Mouse (Mus musculus): Measurements from ENCODE around the gene Btbd35f29. TPM values are rescaled to one million over a fixed set of nuclear protein-coding genes. Genes with fewer than 3 reads are reported as not detected.

The Btbd35f29 gene
- not detected in 2 replicates for polyA plus RNA-seq (2015; fragmentation: Nextera tagmentation; extraction: Ambion mirVana)

DNA sequence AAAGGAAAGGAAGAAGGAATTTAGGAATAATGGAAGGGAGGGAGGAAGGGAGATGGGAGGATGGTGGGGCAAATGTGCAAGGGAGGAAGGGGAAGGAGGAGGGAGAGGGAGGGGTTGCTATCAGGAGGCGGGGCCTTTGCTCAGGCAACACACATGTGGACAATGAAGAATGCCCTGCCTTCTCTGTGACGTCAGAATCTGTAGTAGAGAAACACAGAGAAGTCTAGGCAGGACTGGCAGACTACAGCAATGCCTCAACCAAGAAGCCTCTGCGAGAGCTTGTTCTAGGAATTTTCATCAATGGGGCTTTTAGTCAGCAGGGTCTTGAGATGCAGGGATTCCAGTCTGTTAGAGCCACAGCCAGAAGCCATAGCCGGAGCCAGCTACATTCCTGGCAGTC is at the start of gene Btbd35f29:
Gene Btbd35f29, plus strand, starts transcription at position 301 of the 400 bp plus-strand sequence.

Other genes with a start within 250 kb of the Btbd35f29 start
- gene Spin2f, start 136.2 kb downstream of the Btbd35f29 start, polyA plus RNA-seq (2015; fragmentation: Nextera tagmentation; extraction: Ambion mirVana), result not detected in 2 replicates
- not detected in 2 replicates for gene Btbd35f26, start 218.8 kb downstream of the Btbd35f29 start, polyA plus RNA-seq (2015; fragmentation: Nextera tagmentation; extraction: Ambion mirVana)